Mouse (Mus musculus) liver, embryonic 15.5 days (tissue): ENCODE measurements at regions not wholly inside any gene's neighbourhood (a gene's known extent, or its start where the extent isn't known, plus 50 kb on each side); places are given as distances from the start of the nearest gene placed in this dataset.

Experiments
- ATAC-seq: fragments of 200-750 bp; cut with Nextera tagmentation; 2 replicates; pipeline ENCODE4 v1.8.0; 2017; ENCODE audit warnings: moderate number of reproducible peaks, mild to moderate bottlenecking, moderate library complexity; ENCODE audit not compliant: insufficient read depth
- H3K27ac ChIP-seq: fragments of 300-500 bp; sonication (generic); replicated peaks from 2 replicates; pipeline ENCODE4 v1.5.1; 2015; ENCODE audit warnings: mild to moderate bottlenecking, inconsistent platforms
- H3K27me3 ChIP-seq: fragments of 300-500 bp; sonication (generic); 2 replicates; pipeline ENCODE4 v1.6.1; 2015; ENCODE audit warnings: mild to moderate bottlenecking, inconsistent platforms
- H3K36me3 ChIP-seq: fragments of 300-500 bp; sonication (generic); replicated peaks from 2 replicates; pipeline ENCODE4 v1.6.1; 2015; ENCODE audit warnings: moderate library complexity, mild to moderate bottlenecking, inconsistent platforms
- H3K4me1 ChIP-seq: fragments of 300-500 bp; sonication (generic); replicated peaks from 2 replicates; pipeline ENCODE4 v1.6.1; 2015; ENCODE audit warnings: inconsistent platforms
- H3K4me2 ChIP-seq: fragments of 300-500 bp; sonication (generic); 2 replicates; pipeline ENCODE4 v1.6.1; 2015; ENCODE audit warnings: moderate library complexity, mild to moderate bottlenecking, inconsistent platforms
- H3K4me3 ChIP-seq: fragments of 300-500 bp; sonication (generic); replicated peaks from 2 replicates; pipeline ENCODE4 v1.5.1; 2015; ENCODE audit warnings: mild to moderate bottlenecking, inconsistent platforms
- H3K9ac ChIP-seq: fragments of 300-500 bp; sonication (generic); 2 replicates; pipeline ENCODE4 v1.6.1; 2015; ENCODE audit warnings: moderate library complexity, mild to moderate bottlenecking, inconsistent platforms
- H3K9me3 ChIP-seq: fragments of 300-500 bp; sonication (generic); replicated peaks from 2 replicates; pipeline ENCODE4 v1.6.1; 2016; ENCODE audit warnings: inconsistent platforms
- WGBS: fragments of 180-500 bp; shearing (Covaris S2); methylation state at CpG from one replicate; pipeline ENCODE4 v1.1.7; 2015; ENCODE audit warnings: mixed read lengths; ENCODE audit not compliant: insufficient replicate concordance; 5-methylcytosine and 5-hydroxymethylcytosine counted together

DNA sequence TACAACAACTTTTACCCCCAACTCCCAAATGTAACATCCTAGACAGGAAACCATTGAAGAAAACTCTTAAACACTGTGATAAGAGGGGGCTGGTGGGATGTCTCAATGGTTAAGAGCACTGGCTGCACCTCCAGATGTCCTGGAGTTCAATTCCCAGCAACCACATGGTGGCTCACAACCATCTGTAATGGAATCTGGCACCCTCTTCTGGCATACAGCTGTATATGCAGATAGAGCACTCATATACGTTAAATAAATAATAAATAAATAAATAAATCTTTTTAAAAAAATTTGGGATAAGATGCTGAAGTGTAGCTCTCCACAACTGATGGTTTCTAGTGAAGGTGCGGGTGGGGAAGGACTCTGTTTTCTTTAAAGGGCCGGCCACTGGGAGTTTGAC is 69.3 kb downstream of the Kctd15 start:
- no peaks in the 10 kb centered on the region for H3K4me1 ChIP-seq
- no peak for ATAC-seq
- H3K27me3 ChIP-seq: no peaks in the 10 kb centered on the region
- no peak overlapping the region for H3K27ac ChIP-seq
- no peak overlapping the region for H3K4me3 ChIP-seq
- 75% methylated on average over 3 of the region's 3 CpGs for WGBS
- H3K9me3 ChIP-seq: 0 out of 2 replicates have a peak, but pooled peaks cover 3% of the 10 kb centered on the region
- no peaks in the 10 kb centered on the region for H3K36me3 ChIP-seq
- H3K4me2 ChIP-seq: no peak overlapping the region
- H3K9ac ChIP-seq: no peak overlapping the region

DNA sequence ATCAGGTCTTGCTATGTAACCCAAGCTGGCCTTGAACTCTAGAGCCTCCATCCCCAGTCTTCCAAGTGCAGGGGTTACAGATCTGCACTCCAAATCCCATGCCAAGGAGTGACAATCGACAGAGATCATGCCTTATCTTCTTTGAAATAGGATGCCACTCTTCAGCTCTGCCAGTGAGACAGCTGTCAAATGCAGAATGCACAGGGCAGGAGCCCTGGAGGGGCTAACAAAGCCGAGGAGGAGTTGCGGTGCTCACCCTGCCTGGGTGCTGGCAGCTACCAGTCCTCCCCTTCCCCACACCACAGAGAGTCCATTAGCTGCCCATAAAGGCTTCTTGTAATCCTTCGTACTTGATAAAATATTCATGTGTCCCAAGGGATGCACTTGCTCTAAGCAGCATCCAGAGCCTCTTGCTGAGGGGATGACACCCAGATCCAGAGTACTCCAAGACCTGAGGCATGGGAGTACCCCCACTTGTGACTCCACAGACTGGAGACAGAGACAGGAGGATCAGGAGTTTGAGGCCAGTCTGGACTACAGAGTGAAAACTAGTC is 71.1 kb downstream of the Kctd15 start:
- Histone ChIP-seq H3K4me1 (no peaks in the 10 kb centered on the region), H3K4me2 (no peak overlapping the region), H3K9me3 (0 out of 2 replicates have a peak, but pooled peaks cover 3% of the 10 kb centered on the region), H3K36me3 (no peaks in the 10 kb centered on the region), H3K4me3 (no peak overlapping the region), H3K27ac (no peak overlapping the region), H3K27me3 (no peaks in the 10 kb centered on the region), H3K9ac (no peak overlapping the region)
- WGBS: 68% methylated on average over 4 of the region's 4 CpGs
- ATAC-seq: no peak

DNA sequence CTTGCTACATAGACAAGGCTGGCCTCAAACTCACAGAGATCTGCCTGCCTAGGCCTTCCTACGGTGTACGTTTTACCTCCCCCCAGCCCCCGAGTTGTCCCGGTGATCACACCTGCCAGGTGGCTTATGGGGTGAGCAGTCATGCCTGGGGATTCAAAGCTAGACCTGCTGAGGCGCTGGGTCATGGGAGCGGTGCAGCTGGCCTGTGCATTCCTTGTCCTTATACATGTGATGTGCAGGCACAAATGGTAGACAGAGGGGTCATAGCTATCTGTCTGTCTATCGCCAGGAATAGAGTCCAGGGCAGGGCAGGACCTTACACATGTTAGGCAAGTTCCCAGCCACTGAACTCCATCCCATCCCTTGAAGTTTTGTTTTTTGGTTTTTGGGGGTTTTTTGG is 71.7 kb downstream of the Kctd15 start:
- Histone ChIP-seq H3K9ac (no peak overlapping the region), H3K4me3 (no peak overlapping the region), H3K4me2 (no peak overlapping the region), H3K4me1 (no peaks in the 10 kb centered on the region), H3K9me3 (0 out of 2 replicates have a peak, but pooled peaks cover 3% of the 10 kb centered on the region), H3K27ac (no peak overlapping the region), H3K27me3 (no peaks in the 10 kb centered on the region), H3K36me3 (no peaks in the 10 kb centered on the region)
- WGBS: 76% methylated on average over 7 of the region's 7 CpGs
- no peak for ATAC-seq

DNA sequence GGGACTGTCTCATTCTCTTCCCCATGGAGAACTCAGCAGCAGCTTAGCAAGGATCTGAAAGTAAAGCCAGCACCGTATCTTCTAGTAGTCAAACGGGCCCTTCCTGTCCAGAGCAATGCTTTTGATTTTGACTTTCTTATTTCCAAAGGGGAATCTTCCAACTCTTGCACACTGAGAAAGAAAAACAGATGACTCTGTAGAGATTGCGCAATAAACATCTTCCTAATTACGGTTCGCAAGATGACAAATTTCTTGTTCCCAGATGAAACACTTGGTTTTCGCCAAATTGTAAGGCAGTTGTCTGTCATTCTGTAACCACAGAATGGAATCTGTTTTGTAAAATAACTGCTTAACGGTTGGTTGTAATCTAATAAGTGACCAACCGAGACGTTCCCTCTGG is 75.7 kb downstream of the Kctd15 start:
- Histone ChIP-seq H3K27ac (no peak overlapping the region), H3K9ac (no peak overlapping the region), H3K27me3 (no peaks in the 10 kb centered on the region), H3K4me3 (no peak overlapping the region), H3K4me1 (no peaks in the 10 kb centered on the region), H3K9me3 (no peaks in the 10 kb centered on the region; the same call in 1 of the 2 replicates), H3K4me2 (no peak overlapping the region), H3K36me3 (no peaks in the 10 kb centered on the region)
- no peak for ATAC-seq
- WGBS: 72% methylated on average over 9 of the region's 9 CpGs

DNA sequence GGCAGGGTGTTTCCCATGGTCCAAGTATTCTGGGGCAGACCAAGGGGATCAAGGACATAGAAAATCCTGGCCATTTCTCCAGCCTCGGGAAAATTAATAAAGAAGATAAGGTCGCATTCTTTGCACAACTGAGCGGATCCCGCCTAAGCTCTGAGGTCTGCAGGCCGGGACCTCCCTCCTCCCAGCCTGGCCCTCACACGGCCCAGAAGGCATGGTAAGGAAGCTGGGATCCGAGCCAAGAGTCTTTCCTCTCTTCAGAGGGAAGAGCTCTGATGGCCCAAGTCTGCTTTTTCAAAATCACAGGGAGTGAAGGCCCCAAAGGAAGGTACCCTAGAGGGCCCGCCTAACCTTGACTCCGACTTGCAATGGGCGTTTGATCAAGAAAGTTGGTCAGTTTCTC is 85.2 kb downstream of the Kctd15 start:
- Histone ChIP-seq H3K27me3 (peaks cover 7% of the 10 kb centered on the region), H3K4me2 (no peak overlapping the region), H3K27ac (no peak overlapping the region), H3K4me3 (no peak overlapping the region), H3K4me1 (peaks cover 4% of the 10 kb centered on the region; the same call in 1 of the 2 replicates), H3K9me3 (no peaks in the 10 kb centered on the region), H3K36me3 (no peaks in the 10 kb centered on the region), H3K9ac (no peak overlapping the region)
- no peak for ATAC-seq
- 51% methylated on average over 10 of the region's 10 CpGs for WGBS

DNA sequence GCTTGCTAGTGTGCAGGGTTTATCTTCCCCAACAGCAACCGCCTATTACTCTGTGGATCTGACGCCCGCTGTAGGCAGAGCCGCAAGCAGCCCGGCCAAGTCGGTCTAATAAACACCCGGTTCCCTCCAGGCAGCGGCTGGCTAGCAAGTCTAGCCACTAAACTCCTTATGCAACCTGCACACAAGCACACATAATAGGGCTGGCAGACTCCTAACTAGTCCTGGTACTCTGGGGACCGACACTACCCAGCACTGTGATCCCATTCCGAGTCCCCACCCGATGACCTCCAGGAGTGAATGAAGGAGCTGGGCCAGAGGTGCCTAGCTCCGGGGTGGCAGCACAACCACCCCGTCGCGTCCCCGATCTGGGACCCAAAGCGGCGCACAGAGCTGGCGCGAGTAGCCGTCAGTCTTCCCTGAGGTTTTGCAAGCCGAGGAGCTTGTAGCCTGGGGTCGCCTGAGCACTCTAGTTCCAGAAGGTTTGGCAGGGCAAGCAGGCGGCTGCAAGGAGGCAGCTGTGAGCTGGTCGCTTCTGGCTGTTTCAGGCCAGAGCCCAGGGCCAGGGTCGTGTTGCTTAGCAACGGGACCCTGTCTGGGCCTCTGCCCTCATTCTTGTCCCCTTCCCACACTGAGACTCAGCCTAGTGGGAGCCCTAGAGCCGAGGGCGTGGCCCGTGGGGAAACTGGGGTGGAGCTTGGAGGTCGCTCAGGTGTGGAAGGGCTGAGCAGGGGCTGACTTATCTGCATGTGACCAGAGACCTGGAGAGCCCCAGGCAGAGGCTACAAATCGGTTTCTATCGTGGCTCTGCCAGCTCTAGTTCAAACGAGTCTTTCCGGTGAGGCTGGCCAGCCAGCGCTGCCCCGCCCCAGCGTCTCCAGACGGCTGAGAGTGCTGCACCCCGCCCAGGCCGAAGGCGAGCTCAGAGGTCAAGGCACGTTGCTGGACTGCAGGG is 86.1 kb downstream of the Kctd15 start:
- Histone ChIP-seq H3K4me2 (peak overlapping the region; percentile 48), H3K27me3 (peaks cover 7% of the 10 kb centered on the region), H3K9ac (no peak overlapping the region), H3K4me1 (peaks cover 4% of the 10 kb centered on the region; the same call in 1 of the 2 replicates), H3K4me3 (no peak overlapping the region), H3K27ac (no peak overlapping the region), H3K36me3 (no peaks in the 10 kb centered on the region), H3K9me3 (no peaks in the 10 kb centered on the region)
- ATAC-seq: no peak
- 4% methylated on average over 43 of the region's 43 CpGs for WGBS

DNA sequence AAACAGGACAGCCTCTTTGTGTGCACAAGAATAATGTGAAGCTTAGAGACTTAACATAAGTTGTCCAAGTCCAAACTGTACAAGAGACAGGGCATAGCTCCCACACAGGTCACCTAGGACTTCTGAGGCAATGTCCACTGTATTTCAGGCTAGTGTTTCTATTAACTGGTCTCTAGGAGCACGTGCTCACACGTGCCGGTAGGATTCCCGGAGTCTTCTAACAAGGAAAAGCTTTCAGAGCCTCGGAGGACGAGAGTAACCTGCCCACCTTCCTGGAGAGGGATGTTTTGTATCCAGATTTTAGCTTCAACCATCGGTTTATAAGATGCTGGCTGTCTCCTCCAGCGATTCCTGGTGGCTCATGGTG is 86.8 kb downstream of the Kctd15 start:
- Histone ChIP-seq H3K9ac (no peak overlapping the region), H3K4me3 (no peak overlapping the region)

DNA sequence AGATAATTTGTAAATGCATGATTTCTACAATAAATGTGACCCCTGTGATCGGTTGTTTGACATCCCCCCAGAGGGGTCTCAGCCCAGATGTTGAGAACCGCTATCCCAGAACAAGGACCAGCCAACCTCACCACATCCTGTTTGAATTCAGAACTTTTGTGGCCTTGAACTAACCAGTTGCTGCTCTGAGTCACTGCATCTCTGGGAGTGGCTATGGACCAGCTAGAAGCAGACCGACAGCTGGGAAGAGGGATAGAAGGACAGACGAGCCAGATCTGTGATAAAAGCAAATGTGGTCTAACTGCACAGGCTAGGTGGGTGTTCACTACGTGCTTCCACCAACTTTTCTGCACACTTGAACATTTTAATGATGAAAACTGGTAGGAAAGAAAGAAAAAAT is 89.0 kb downstream of the Kctd15 start:
- Histone ChIP-seq H3K27me3 (peaks cover 7% of the 10 kb centered on the region), H3K36me3 (no peaks in the 10 kb centered on the region), H3K4me2 (no peak overlapping the region), H3K9me3 (no peaks in the 10 kb centered on the region), H3K9ac (no peak overlapping the region), H3K4me3 (no peak overlapping the region), H3K27ac (no peak overlapping the region), H3K4me1 (peaks cover 4% of the 10 kb centered on the region; the same call in 1 of the 2 replicates)
- no peak for ATAC-seq
- 28% methylated on average over 5 of the region's 5 CpGs for WGBS

More for the DNA sequence above, 86.8 kb downstream of the Kctd15 start:
- Histone ChIP-seq H3K4me2 (no peak overlapping the region), H3K9me3 (no peaks in the 10 kb centered on the region), H3K27ac (no peak overlapping the region), H3K36me3 (no peaks in the 10 kb centered on the region), H3K27me3 (peaks cover 7% of the 10 kb centered on the region), H3K4me1 (peaks cover 4% of the 10 kb centered on the region; the same call in 1 of the 2 replicates)
- ATAC-seq: no peak
- 26% methylated on average over 8 of the region's 8 CpGs for WGBS

DNA sequence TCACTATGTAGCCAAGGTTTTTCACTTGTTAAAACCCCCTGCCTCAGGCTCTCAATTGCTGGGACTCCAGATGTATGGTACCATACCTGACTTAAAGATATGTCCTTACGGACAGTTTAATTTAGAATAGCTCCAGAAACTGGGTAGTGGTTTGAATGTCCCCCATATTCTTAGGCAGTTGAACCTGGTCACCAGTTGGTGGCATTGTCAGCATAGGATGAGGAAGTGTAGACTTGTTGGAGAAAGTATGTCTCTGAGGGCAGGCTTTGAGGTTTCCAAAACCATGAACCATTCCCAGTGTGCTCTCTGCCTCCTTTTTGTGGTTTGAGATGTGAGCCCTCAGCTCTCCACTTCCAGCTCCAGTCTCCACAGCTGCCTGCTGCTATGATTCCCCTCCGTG is 94.4 kb downstream of the Kctd15 start:
- 57% methylated on average over 2 of the region's 2 CpGs for WGBS

DNA sequence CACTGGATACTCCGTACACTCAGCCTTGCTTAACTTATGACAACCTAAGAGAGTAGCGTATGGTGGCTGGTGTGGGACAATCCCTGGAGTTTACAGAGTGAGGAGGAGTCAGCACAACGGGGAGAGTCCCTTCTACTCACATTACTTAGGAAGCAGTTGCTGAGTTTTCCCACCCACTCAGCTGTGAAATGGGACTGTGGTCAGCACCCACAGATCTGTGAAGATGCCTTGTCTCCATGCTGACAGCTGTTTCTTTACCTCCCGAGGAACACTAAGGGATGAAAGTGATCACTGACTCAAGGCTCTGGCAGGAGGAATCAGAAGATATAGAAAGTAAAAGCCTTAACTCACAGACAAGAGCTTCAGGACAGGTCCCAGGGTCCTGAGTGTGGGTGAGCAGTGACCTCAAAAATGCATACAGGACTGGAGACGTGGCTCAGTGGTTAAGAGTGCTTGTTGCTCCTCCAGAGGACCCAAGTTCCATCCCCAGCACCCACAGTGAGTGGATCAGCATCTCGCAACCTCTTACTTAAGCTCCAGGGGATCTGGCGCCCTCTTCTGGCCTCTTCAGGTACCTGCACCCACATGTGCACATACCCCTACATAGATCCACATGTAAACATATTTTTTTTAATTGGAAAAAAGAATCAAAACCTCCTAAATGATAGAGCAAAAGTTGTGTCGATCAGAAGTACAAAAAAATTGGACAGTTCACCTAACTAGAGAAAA is 97.8 kb downstream of the Kctd15 start:
- H3K9ac ChIP-seq: no peak overlapping the region
- no peak overlapping the region for H3K4me2 ChIP-seq
- no peaks in the 10 kb centered on the region for H3K9me3 ChIP-seq
- H3K4me1 ChIP-seq: no peaks in the 10 kb centered on the region
- no peak for ATAC-seq
- H3K27ac ChIP-seq: no peak overlapping the region
- WGBS: 60% methylated on average over 8 of the region's 8 CpGs
- H3K27me3 ChIP-seq: no peaks in the 10 kb centered on the region
- no peaks in the 10 kb centered on the region for H3K36me3 ChIP-seq
- H3K4me3 ChIP-seq: no peak overlapping the region

More for the DNA sequence above, 94.4 kb downstream of the Kctd15 start:
- Histone ChIP-seq H3K4me1 (no peaks in the 10 kb centered on the region), H3K9ac (no peak overlapping the region), H3K4me3 (no peak overlapping the region), H3K27me3 (no peaks in the 10 kb centered on the region), H3K36me3 (no peaks in the 10 kb centered on the region), H3K9me3 (no peaks in the 10 kb centered on the region), H3K4me2 (no peak overlapping the region), H3K27ac (no peak overlapping the region)
- no peak for ATAC-seq

DNA sequence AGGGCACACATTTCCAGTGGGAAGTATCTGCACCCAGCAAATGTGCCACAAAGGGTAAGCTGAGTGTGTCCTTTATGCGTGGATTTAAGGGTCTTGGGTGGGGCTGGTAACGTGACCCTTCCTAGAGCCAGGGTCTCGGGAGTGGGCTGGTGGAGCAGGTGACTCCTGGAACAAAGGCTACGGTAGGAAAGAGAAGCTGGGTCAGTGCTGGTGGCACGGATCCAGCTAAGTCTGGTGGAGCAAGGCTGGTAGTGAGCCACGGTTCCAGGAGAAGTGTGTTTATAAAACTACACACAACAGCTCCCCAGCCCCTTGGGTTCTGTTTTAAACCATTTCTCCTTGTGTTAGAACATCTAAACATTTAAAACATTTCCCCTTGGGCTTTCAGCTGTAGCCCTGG is 101.3 kb downstream of the Kctd15 start:
- Histone ChIP-seq H3K9me3 (no peaks in the 10 kb centered on the region), H3K4me3 (no peak overlapping the region), H3K27ac (no peak overlapping the region), H3K36me3 (no peaks in the 10 kb centered on the region), H3K9ac (no peak overlapping the region), H3K27me3 (no peaks in the 10 kb centered on the region), H3K4me2 (no peak overlapping the region), H3K4me1 (no peaks in the 10 kb centered on the region)
- 48% methylated on average over 6 of the region's 6 CpGs for WGBS
- no peak for ATAC-seq
